Mouse (Mus musculus) olfactory bulb, adult 2 months (tissue): ENCODE measurements around the gene Cpe.

ENCODE experiments used
- CTCF ChIP-seq: fragments of 200-500 bp; IDR thresholded peaks from 2 replicates; pipeline ENCODE4 v1.5.1; 2012; ENCODE audit warnings: low read depth, mild to moderate bottlenecking, low read length, moderate library complexity; ENCODE audit not compliant: insufficient read depth
- POLR2A ChIP-seq: fragments of 200-500 bp; IDR thresholded peaks from 2 replicates; pipeline ENCODE4 v1.6.1; 2012; ENCODE audit warnings: mild to moderate bottlenecking, low read depth, low read length, moderate library complexity; ENCODE audit not compliant: insufficient read depth

- TF ChIP-seq POLR2A = no peak
- no peak for TF ChIP-seq CTCF
Observed at GRCm38 (mm10) chr8:64657980-64658401, 34.9 kb downstream of the Cpe start.
